Mouse (Mus musculus): Measurements from ENCODE around the gene B4galt2.

B4galt2 gene

DNA sequence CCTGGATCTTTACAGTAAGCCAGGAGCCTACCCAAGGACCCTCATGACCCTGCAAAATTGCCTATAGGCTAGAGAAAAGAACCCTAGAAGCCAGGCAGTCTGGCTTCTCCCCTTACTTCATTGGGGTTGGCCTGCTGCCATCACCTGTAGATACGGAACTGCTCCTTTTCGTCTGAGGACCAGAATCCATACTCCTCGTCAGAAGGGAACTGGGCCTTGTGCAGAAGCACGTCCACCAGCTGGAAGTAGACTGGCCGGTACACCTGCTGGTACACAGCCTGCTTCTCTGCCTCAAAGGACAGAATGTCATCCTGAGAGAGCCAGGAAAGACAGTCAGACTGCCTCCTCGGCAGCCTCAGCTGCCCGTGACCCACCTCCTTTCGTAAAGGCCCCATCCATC lies 21.5 kb upstream of the B4galt2 start:
- DNase-seq = no peak

DNA sequence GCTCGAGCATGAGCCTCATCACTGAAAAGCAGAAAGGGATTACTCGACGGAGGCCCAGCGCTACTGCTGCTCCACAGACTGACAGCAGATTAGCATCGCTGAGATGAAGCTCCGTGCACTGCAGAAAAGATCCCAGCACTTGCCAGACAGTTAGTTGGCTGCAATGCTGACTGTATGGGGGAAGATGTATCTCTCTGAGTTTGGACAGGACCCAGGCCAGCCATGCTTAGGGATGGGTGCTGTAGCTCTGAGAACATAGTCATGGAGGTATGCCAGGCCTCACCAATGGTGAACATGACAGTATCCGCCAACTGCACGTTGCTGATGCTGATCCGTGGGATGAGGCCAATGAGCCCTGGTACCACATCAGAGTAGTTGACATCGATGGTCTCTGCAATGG lies 20.8 kb upstream of the B4galt2 start:
- DNase-seq = no peak

DNA sequence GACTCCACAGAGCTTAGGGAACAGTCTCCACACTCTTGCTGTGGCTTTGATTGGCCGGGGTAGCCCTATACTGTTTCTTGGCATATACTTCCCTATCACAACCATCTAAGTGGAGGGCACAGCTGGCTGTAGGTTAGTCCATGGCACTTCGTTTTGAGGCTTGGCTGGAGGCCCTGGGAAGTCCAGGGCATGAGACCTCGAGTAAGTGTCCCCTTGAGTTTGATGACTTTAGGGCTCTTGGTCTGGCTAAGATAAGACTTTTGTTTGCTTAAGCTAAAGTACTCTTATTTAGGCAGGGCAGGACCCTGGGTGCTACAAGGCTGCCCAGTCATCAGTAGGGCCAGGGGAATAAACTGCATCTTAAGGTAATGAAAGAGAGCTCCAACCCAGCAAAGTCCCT lies 14.8 kb upstream of the B4galt2 start:
- DNase-seq = no peak

DNA sequence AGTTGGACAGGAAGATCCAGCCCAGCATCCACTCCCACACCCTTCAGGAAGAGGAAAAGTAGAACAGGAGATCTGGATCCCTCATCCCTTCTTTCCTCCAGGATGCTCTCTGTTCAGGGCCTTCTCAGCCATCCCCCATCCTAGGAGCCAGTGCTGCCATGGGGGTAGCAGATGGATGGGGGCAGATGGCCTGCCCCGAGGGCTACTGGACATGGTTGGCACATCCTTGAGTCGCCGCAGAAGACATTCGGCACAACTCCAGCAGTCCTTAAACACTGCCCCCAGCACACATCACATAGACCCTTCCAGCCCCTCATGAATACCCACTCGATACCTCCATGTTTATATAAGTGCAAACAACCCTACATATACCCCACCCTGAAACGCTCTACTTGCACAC lies 12.7 kb upstream of the B4galt2 start:
- DNase-seq = no peak

DNA sequence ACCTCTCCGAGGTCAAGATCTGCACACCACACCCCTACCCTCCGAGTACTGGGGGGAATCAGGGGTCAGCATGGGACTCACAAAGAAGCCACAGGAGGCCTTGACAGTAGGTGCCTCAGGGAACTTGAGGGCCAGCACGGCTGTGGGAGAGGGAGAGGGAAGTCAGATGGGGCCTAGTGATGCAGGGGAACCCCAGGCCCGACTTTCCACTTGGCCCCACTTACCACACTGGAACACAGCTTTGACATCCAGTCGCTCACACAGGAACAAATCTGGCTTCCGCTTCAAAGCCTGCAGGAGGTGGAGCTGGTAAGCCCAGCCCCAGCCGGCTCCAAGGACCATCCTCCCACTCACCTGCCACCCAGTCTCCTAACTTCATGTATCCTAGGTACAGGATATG lies 12.1 kb upstream of the B4galt2 start:
- no peak for DNase-seq

DNA sequence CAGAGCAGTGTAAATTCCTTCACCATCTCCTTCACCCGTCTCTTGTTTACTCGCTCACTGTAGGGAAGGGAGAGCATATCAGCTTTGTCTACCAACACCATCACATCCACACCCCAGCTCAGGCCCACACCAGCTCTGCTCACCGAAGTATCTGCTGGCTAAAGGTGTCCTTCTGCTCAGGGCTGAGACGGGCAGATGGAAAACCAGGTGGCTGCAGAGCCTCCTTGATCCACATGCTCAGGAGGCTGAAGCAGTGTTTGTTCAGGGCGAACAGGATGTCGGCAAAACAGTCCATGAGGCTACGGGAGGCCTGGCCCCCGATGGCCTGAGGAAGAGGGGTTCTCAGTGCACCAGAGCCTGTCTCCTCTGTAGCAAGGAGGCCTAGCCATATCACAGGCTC lies 11.3 kb upstream of the B4galt2 start:
- no peak for DNase-seq

DNA sequence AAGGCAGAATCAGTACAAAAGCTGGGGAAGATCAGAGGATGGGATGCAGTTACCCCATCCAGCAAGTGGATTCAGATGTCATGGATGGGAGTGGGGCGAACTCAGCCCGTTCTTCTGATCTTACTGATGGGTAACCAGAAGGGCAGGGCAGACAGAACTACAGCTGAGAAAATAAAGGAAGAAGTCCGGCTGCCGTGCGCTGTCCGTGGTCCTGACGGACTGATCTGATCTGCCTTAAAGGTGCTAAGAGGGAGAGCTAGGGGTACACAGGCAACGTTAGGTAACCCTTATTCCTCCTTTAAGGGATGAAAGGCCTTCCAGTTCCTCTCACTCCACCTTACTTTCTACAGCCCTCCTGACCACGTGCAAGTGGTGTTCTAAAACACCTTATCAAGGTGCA lies 10.1 kb upstream of the B4galt2 start:
- peak; percentile 68 for DNase-seq

DNA sequence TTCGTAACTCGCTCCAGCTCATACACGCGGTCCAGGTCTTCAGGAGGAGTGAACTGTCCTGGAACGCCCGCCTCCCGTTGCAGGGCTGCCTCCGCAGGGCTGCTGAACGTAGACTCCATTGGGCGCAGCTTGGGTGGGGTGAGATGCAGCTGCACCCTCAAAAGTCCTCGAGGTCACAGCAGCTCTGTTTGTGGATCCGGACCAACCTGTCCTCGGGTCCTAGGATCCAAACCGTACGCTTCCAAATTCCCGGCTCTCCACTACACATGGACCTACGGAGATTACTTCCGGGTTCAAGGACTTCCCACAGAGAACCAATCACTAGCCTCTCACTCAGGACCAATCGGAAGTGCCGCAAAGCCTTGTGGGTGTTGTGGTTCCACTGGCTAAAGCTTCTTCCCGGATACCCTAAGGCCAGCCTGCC lies 8.5 kb upstream of the B4galt2 start, which contains the start of gene Dph2:
TSS of gene Dph2 (minus strand) at position 295 of the 424 bp plus-strand sequence.
- DNase-seq = peak; percentile 78

DNA sequence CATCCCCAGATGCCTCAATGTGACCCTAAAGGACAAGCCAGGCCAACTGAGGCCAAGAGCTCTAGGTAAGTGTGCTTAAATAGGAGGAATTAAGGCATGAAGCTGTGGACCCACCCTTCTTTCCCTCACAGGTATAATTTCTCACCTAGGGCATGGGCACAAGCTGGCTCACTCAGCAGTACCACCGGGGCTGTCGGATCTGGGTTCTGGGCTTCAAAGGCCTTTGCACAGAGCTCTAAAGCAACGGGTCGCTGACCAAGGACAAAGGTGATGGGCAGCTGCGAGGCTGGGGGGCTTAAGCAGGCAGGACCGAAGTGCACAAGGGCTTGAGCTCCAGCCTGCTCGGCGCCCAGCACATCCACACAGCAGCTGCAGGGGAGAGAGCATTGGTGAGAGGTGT lies 7.5 kb upstream of the B4galt2 start:
- DNase-seq = no peak

DNA sequence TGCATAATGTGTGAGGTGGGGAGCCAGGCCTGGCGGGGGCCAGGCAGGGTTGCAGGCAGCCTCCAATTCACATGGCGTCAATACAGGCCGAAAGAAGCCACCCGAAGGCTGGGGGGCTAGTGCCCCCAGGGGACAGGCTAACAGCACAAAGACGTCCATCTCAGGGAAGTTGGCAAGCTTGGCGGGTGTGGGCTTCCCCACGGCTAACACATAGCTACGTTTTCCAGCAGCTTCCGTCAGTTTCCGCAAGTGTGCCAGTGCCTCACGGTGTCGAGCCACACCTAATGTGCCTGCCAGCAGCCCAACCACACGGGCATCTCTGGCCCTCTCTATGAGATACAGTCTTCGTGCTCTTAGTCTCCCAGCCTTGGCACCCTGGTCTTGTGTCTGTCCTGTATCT lies 6.7 kb upstream of the B4galt2 start:
- DNase-seq = no peak

DNA sequence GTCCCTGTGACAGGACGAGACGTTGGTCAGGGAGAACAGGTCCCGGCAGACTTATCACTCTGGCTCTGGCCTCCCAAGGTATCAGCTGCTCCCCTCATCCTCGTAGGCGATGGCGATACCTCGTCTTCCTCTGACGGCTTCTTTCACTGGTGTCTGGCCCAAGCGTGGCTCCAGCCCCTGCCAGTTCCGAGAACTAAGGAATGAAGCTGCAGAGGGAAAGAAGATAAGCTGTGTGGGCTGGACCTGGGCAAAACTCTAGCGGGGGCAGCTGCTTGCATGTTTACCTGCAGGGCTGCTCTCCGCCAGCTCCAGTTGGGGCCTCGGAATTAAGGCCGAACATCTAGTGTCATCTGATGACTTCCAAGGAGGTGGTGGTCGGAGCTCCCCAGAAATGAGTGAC lies 6.2 kb upstream of the B4galt2 start:
- no peak for DNase-seq

DNA sequence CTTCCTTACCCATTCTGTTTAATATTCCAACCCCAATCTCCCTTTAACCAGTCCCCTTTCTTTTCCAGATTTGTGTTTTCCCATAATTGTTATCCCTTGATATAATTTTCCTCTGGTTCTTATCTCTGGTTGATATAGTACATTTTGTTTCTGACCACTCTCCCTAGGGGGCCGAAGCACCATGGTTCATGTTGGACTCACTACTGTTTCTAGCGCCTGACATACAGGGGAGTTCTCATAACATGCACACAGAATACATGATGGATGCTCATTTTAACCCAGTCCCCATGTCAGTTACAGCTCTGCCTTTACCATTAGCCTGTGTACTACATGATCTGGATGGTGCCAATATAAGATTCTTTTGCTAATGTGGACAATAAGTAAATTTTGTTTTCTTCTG lies 4.6 kb upstream of the B4galt2 start:
- no peak for DNase-seq

DNA sequence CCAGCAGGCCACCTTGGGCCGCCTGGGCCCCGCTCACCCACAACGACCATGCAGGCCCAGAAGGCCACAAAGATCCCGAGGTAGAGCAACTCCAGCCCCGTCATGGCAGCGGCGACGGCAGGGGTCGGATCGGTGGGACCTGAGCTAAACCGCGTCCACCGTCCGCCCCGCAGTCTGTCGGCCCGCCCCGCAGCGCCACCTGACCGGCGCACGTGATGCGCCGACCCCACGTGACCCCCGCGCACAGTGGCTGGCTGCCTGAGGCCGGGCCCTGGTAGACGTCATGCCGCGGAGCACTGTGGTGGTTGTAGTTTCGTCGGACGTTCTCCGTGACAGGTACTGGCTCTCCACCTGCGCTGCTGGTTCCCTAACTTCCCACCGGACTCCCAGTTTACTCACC lies 3.8 kb upstream of the B4galt2 start, which contains the start of gene Atp6v0b:
TSS of gene Atp6v0b (minus strand) at position 201 of the 400 bp plus-strand sequence.
- DNase-seq = peak; percentile 92

DNA sequence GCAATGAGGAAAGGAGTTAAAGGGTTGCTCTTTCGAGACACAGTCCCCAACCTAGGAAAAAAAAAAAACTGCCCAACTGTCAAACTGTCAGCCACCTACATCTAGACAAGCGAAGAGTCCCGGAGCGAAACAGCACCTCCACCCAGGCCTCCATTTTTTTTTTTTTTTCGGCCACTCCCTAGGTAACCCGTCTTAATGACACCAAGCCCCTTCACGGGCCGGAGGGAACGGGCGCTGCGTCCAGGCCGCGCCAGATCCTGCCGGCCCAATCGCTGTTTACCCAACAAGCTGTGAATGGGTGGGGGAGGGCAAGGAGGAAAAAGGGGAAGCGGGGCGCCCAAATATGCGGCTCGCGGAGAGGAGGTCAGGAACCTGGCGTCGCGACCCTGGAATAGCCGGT lies 3.4 kb upstream of the B4galt2 start:
- no peak for DNase-seq

DNA sequence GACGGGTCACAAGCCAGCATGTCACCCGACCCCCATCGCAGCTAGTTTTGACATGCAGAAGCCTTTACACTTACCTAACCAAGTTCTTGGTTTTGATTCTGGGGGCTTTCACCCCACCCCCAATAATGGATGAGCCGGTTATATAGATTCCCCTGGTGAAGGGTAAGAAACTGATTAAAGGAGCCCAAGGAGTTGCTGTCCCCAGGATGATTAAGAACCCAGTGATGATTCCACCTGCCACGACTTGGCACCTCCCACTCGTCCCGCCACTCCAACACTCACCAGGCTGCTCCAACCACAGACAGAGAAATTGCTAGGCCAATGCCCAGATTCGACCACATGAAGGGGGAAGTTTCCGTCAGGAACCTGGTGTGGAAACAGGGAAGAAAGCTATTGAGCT lies 2.7 kb upstream of the B4galt2 start:
- DNase-seq = no peak

DNA sequence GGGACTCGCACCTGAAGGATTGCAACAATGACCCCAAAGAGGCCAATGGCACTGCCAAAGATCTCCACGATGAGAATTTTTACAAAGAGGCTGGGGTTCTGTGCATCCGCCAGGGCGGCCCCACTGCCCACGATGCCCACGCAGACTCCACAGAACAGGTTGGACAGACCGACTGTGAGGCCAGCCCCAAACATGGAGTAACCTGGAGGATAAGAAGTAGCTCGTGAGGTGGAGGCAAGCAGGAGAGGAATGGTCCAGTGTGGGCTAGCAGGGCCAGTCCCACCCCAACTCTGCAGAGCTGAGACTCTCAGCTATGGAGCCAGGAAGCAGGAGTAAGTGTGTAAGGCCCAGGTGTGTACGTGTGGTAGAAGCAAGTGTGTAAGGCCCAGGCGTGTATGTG lies 1.8 kb upstream of the B4galt2 start:
- DNase-seq = no peak

DNA sequence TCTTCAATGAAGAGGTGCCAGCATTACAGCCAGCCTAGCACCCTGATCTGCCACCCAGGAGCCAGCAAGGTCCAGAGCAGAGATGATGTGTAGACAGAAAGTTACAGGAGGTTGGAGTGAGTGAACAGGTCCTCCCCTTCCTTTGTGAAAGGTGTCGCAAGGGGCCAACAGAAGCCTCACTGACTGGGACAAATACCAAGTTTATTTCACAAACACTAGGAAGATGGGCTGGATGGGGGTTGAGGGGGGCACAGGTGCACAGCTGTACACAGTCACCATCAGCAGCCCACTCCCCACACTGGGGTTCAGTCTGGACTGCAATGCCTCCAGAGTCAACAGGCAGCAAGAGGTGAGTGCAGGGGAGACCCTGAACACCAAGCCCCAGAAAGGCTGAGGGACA lies 859 bp upstream of the B4galt2 start:
- DNase-seq = no peak

DNA sequence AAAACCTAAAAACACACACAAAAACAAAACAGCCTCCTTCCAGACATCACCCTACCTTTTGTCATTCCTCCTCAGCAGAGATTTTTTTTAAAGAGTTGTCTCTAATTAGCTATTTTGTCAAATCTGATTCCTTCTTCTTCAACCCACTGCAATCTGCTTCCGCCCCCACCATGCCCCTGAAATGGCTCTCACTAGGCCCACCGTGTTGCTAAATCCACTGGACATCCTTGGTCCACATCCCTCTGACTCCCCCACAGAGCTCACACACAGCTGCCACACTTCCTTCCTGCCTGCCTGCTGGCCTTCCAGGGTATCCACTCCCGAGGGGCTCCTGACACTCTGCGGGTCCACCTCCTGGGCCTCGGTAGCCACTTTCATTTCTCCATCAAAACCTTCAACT lies 4.6 kb downstream of the B4galt2 start:
- no peak for DNase-seq

DNA sequence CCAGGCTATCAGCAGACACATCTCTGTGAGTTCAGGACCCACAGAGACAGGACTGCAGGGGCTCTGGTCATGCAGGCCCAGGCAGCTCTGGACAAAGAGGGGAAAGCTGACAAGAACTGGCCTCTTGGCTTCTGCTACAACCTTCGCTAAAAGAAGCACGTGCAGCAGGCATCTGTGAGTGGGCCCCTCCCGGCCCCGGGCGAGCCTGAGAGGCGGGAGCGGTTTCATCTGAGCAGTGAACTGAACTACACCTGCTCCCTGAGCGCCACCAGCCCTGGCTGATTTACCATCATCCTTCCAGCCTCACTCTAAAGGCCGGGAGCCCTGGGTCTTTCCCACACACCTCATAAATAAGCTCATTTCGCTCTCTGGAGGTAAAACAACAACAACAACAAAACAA lies 5.0 kb downstream of the B4galt2 start:
- DNase-seq = peak; percentile 76

DNA sequence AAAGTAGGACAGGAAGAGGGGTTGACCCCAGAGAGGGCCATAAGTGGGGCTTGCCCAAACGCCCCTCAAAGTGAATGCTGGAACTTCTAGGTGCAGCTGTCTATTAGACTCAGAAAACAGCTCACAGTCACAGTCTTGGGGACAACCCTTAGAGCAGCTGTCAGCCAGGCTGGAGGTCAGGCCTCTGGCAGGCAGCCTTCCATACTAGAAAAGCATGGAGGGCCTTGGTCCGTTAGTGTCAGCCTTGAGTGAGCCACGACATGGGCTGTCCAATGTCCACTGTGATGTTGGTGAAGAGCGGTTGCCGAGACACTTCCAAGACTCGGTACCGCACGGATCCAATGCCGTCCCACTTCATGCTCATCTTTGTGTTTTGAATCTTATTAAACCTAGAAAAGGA lies 9.7 kb downstream of the B4galt2 start:
- DNase-seq = no peak

DNA sequence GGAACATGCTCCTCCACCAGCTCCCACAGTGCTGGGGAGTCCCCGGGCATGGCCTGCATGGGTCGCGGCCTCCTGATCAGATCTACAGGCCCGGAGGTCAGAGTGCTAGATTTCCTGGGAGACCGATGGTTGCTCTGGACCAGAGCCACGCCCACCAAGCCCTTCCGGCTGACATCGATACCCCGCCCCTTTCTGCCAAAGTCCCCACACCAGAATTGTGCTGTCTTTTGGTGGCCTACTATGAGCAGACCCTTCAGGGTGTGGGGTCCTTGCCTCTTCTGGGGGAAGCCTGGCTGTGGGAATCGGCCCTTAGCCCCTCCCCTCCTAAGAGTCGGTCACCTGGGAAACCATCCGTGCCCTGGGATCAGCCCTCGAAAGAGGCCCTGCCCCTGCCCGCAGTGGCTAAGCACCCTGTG lies 10.8 kb downstream of the B4galt2 start, which contains the start of gene Ccdc24:
TSS of gene Ccdc24 (minus strand) at position 87 of the 416 bp plus-strand sequence.
- DNase-seq = no peak

DNA sequence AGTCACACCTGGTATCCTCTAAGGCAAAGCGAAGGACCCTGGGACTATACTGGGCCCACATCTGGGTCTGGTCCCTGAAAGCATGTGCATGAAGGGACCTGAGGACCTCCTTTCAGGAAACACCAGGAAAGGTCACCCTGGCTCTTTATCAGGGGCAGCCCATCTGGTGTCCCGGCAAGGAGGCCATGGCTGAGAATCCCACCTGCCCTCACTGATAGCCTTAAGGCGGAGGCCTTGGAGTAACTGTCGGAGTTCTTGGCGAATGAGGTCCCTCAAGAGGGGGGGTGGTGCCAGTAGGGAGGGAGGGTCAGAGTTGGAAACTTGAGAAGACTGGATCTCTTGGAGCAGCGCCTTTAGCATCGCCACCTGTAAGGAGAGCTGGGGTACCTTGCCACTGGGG lies 11.5 kb downstream of the B4galt2 start:
- DNase-seq = no peak

DNA sequence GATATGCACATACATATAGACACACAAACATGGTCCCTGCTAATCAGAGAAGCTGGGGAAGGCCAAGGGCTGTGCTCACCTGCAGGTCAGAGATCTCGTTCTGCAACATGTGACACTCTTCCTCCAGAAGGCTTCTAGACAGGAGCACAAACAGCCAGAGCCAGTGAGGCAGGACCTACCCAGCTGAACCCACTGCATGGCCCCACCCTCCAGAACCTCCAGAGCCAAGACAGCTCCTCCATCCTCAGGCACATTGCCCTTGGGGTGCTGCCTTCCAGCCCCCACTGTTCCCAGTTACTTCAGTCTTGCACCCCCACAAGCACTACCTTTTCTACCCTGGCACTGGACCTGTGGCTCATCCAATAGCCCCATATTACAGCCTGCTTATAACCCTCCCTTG lies 12.8 kb downstream of the B4galt2 start:
- DNase-seq = no peak

DNA sequence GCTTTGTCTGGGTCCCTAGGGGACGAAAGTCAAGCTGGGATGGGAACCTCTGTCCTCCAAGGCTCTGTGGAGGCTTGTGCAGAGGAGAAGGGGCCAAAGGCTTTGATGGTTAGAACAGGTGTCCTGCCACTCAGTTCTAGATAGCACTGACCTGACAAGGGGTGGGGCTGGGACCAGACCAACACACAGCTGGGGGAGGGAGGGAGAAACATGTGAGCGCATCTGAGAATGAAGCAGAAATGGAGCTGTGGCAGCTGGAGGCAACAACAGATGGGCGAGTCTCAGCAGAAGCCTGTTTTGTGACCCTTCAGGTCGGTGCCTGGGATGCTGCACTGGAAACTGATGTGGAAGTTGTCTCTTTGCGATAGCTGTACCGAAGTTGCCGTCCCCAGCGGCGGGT lies 14.0 kb downstream of the B4galt2 start:
- DNase-seq = no peak

DNA sequence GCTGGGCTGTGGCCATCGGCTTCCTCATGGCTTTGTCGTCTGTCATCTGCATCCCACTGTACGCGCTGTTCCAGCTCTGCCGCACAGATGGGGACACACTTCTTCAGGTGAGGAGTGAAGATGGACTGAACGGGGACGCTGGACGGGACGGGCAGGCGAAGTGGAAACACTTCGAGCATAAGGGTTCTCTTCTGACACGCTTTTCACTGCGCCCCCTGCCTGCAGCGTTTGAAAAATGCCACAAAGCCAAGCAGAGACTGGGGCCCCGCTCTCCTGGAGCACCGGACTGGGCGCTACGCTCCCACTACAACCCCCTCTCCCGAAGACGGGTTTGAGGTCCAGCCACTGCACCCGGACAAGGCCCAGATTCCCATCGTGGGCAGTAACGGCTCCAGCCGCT lies 15.5 kb downstream of the B4galt2 start:
- DNase-seq = peak; percentile 66

DNA sequence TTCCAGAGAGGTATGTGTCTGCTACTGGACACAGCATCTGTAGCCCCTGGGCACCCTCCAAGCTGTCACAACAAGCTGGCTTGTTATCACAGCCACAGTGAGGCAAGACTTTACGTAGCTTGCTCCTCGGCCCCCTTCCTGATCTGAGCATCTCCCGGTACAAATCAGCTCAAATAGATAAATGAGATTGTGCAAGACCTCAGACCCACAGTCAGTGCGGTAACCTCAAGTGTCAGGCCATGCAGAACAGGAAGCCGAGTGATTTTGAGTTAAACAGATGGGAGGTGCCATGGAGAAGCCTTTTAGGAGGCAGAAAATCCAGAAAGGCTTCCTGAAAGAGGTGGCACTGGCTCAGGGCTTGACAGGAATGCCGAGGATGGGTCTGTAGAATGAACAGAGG lies 16.3 kb downstream of the B4galt2 start:
- DNase-seq = no peak

Data from thymus, postnatal 25 days (tissue).